Mouse (Mus musculus) olfactory bulb, adult 2 months (tissue): ENCODE measurements around the gene Scn3b. TPM values are rescaled to one million over a fixed set of nuclear protein-coding genes. Genes with fewer than 3 reads are reported as not detected.

Experiments
- H3K27ac ChIP-seq: fragments of 200-500 bp; 2 replicates; pipeline ENCODE4 v1.5.1; 2012; ENCODE audit warnings: low read depth, low read length; ENCODE audit not compliant: insufficient read depth
- H3K4me1 ChIP-seq: fragments of 200-500 bp; 2 replicates; pipeline ENCODE4 v1.6.1; 2012; ENCODE audit warnings: low read length; ENCODE audit not compliant: control insufficient read depth, insufficient read depth
- H3K4me3 ChIP-seq: fragments of 200-500 bp; 2 replicates; pipeline ENCODE4 v1.5.1; 2012; ENCODE audit warnings: mild to moderate bottlenecking, low read depth, low read length, moderate library complexity; ENCODE audit not compliant: insufficient read depth
- CTCF ChIP-seq: fragments of 200-500 bp; IDR thresholded peaks from 2 replicates; pipeline ENCODE4 v1.5.1; 2012; ENCODE audit warnings: low read depth, mild to moderate bottlenecking, low read length, moderate library complexity; ENCODE audit not compliant: insufficient read depth
- POLR2A ChIP-seq: fragments of 200-500 bp; IDR thresholded peaks from 2 replicates; pipeline ENCODE4 v1.6.1; 2012; ENCODE audit warnings: mild to moderate bottlenecking, low read depth, low read length, moderate library complexity; ENCODE audit not compliant: insufficient read depth
- WGBS: fragments of 180-500 bp; shearing (Covaris S2); methylation state at CpG from one replicate; pipeline ENCODE4 v1.1.7; 2018; 5-methylcytosine and 5-hydroxymethylcytosine counted together
- polyA plus RNA-seq: library from polyadenylated mRNA; stranded (reverse); fragments of >200 nt; gene quantifications from 2 replicates; pipeline ENCODE4 v1.2.4, GENCODE M21; 2012; ENCODE audit warnings: low replicate concordance; ENCODE audit not compliant: missing spikeins, insufficient read depth, insufficient read length

Scn3b gene
- polyA plus RNA-seq, 1 experiment = not detected

DNA sequence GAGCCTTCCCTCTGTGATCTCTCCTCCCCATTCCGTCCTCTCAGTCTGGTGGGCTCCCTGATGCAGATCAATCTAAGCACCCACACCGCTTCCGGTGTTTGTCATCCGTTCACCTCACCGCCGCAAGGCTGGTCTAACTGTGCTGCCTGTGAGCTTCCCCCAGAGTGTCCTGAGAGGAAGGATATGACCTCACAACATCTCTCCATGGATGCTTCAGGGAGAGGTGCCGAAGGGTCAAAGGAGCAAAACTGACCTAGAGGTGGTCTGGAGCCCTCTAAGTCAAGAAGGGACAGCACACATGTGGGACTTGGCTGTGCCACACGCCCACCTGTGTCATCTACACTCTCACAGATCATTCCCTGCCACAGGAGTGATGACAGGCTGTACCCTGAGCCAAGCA, 33.4 kb downstream of the Scn3b start:
- Histone ChIP-seq H3K4me3 (no peak overlapping the region), H3K4me1 (peaks cover 26% of the 10 kb centered on the region), H3K27ac (no peak overlapping the region; the same call in 1 of the 2 replicates)
- TF ChIP-seq CTCF = no peak
- TF ChIP-seq POLR2A = no peak
- WGBS = 92% methylated on average over 8 of the region's 8 CpGs

DNA sequence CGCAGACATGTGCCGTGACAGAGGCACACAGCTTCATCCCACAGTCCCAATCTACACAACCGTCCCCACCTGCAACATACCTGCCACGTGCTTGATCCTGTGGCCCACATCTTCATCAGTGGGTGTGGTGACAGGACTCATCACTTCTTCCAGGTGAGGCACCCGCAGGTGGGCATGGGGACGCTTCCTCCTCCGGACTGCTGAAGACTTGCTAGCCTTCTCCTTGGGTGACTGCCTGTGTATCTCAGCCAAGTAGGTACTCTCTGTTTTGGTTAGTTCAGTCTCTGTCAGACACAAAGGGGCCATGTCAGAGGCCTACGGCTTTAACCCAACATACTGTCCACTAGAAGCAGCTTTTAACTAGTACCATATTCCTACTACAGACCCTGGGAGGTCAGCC, 35.2 kb downstream of the Scn3b start:
- H3K4me1 ChIP-seq = peaks cover 33% of the 10 kb centered on the region
- 93% methylated on average over 8 of the region's 8 CpGs for WGBS
- H3K27ac ChIP-seq = no peak overlapping the region
- no peak overlapping the region for H3K4me3 ChIP-seq
- no peak for TF ChIP-seq CTCF
- no peak for TF ChIP-seq POLR2A

GRCm38 (mm10) chr9:40307311-40307710, 38.3 kb downstream of the Scn3b start:
- peaks cover 27% of the 10 kb centered on the region for H3K4me1 ChIP-seq
- no peak overlapping the region for H3K27ac ChIP-seq
- TF ChIP-seq POLR2A (no peak), CTCF (no peak)
- WGBS = 54% methylated on average over 3 of the region's 3 CpGs
- H3K4me3 ChIP-seq = no peak overlapping the region

DNA sequence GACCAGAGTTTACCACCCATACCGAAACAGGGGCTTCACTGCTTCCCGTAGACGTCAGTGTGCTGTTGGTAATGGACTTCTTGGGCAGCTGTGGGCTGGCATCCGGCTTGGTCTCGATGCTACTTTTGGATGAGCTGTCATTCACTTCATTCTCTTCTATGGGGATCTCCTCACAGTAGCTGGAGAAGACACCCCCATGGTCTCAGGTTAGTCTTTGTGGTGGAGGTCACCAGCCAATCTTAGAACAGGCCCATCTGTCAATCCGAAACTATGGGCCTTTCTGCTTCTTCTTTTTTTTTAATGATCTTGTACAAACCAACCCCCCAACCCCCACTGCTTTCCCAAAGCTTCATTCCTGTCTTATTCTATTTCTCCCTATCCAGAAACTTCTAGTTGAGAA, 40.9 kb downstream of the Scn3b start:
- no peak overlapping the region for H3K4me3 ChIP-seq
- 94% methylated on average over 6 of the region's 6 CpGs for WGBS
- H3K4me1 ChIP-seq = peaks cover 17% of the 10 kb centered on the region
- no peak for TF ChIP-seq POLR2A
- H3K27ac ChIP-seq = no peak overlapping the region

DNA sequence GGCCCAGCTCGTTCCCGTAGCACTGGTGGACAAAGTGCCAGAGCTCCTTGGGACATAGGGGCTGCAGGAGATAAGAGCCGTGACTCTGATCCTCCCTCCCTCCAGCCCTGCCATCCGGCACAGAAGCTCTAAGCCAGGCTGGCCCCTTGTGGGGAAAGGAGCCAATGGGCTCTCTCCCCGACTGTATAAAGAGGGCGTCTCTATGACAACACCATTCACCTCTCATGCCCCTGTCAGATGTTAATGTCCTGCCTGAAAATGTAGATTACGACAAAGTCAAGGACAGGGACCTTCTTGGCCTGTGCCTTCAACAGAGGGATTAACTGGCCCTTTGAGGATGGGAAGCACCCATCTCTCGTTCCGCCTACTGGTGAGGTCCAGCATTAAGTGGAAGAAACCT, 42.8 kb downstream of the Scn3b start:
- 66% methylated on average over 9 of the region's 9 CpGs for WGBS
- H3K4me3 ChIP-seq = no peak overlapping the region
- H3K4me1 ChIP-seq = peaks cover 12% of the 10 kb centered on the region
- no peak overlapping the region for H3K27ac ChIP-seq
- TF ChIP-seq CTCF (no peak), POLR2A (no peak)

DNA sequence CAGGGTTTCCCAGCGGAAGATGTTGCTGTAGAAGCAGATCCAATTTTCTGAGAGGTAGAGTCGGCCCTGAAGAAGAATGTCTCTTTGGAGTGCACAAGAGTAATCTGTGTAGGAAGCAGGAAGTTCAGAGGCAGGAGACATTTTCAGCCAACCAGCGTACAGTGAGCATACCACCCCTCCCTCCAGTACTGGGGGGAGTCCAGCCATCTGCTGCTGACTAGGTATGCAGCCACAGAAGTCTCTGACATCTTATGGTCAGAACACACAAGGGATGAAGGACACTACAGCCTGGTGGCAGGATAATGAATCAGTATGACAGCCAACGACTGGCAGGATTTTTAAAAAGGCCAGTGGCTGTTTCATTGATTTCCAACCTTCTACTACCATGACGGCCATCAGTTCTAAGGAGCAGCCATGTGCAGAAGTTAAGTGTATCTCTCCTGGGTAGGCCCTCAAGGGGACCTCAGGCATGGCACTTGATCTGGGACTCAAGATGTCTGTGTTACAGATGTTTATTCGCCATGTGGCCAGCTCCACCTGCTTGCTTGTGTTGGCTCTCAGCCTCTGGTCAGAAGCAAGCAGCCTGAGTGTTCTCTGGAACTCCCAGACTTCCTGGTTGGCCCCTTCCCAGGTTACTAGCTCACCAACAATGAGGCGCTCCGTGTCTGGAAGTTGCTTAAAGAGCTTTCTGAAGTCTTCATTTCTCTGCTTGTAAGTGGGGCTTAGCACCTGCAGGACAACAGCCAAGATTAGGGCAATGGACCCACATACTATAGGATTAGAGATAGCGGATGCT, 48.0 kb downstream of the Scn3b start:
- no peak for TF ChIP-seq POLR2A
- no peak for TF ChIP-seq CTCF
- no peak overlapping the region for H3K4me3 ChIP-seq
- 65% methylated on average over 9 of the region's 9 CpGs for WGBS
- no peak overlapping the region for H3K27ac ChIP-seq
- H3K4me1 ChIP-seq = peaks cover 14% of the 10 kb centered on the region

DNA sequence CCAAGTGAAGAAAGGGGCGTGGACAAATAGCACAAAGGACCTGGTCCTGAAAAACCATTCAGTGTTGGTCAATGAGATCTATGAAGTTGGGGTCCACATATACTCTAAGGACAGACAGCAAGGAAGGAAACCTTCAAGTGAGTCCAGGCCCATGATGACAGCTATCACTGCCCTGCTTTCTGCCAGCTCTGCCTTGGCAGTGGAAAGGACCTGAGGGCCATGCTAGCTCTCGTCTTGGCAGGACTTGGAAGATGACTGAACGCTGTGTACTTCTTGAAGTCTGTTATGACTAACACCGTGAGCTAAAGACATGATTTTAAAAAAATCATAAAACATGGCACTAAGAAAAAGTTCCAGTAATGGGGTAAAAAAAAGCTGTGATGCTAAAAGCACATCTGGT, 48.7 kb downstream of the Scn3b start:
- Histone ChIP-seq H3K4me3 (no peak overlapping the region), H3K27ac (no peak overlapping the region), H3K4me1 (peaks cover 14% of the 10 kb centered on the region)
- TF ChIP-seq POLR2A (no peak), CTCF (no peak)
- 68% methylated on average over 4 of the region's 4 CpGs for WGBS

- peaks cover 22% of the 10 kb centered on the region for H3K4me1 ChIP-seq
- no peak for TF ChIP-seq POLR2A
- no peak for TF ChIP-seq CTCF
- WGBS = 85% methylated on average over 5 of the region's 5 CpGs
Observed at GRCm38 (mm10) chr9:40318771-40319170, 49.8 kb downstream of the Scn3b start.

DNA sequence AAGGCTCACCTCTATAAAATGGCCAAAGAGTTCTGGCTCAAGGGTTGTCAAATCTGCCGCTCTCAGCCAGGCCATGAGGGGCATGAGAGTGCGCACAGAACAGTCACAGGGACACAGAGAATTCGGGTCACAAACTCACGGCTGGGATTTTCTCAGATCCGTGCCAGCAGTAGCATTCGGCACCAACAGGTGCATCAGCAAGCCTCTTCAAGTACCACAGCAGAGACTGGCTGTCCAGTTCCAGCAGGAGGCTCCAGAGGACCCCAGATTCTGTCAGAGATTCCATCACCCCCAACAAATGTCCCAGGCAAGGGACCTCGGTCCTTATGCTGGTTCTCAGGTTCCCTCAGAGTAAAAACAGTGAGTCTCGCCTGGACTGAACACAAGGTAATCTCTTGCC, 51.4 kb downstream of the Scn3b start:
- Histone ChIP-seq H3K4me1 (peaks cover 31% of the 10 kb centered on the region), H3K4me3 (peak overlapping the region; percentile 0; the same call in 1 of the 2 replicates), H3K27ac (peak overlapping the region; percentile 69; the same call in 1 of the 2 replicates)
- TF ChIP-seq POLR2A (no peak), CTCF (no peak)
- 75% methylated on average over 8 of the region's 8 CpGs for WGBS

More at GRCm38 (mm10) chr9:40318771-40319170, 49.8 kb downstream of the Scn3b start:
- Histone ChIP-seq H3K27ac (no peak overlapping the region), H3K4me3 (no peak overlapping the region)
